Mouse (Mus musculus): ENCODE measurements around the gene Ak9. TPM values are rescaled to one million over a fixed set of nuclear protein-coding genes. Genes with fewer than 3 reads are reported as not detected.

Ak9 gene
- polyA plus RNA-seq, 1 experiment from 2014 or later: not detected

- H3K4me3 ChIP-seq (replicated peaks): no peak overlapping the region
- no peaks in the 10 kb centered on the region for H3K27me3 ChIP-seq (replicated peaks)
- H3K36me3 ChIP-seq: no peaks in the 10 kb centered on the region
- H3K4me2 ChIP-seq (replicated peaks): no peak overlapping the region
- H3K9ac ChIP-seq: no peak overlapping the region
- H3K4me1 ChIP-seq (replicated peaks): no peaks in the 10 kb centered on the region
- H3K9me3 ChIP-seq: no peaks in the 10 kb centered on the region
- no peak for ATAC-seq
- H3K27ac ChIP-seq: no peak overlapping the region
- WGBS: 90% methylated on average over 2 of the region's 2 CpGs
These were observed 119.9 kb downstream of the Ak9 start for GRCm38 (mm10) chr10:41423681-41424080.

DNA sequence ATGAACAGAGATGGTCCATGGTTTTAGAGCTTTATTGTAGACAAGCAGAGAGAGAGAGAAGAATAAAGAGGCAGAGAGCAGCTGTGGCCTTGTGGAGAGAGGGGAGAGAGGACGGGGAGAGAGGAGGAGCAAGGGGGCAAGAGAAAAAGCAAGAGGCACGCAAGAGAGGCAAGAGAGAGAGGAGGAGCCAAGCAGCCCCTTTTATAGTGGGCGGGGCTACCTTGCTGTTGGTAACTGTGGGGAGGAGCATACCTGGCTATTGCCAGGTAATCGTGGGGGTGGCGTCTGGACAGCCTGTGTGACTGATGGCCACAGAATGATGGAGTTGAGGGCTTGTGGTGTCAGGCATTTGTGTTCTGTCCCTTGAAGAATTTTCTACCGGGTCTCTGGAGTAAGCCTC, 122.6 kb downstream of the Ak9 start:
- Histone ChIP-seq H3K4me1 (replicated peaks) (no peaks in the 10 kb centered on the region), H3K9ac (no peak overlapping the region), H3K36me3 (no peaks in the 10 kb centered on the region), H3K27ac (no peak overlapping the region), H3K4me3 (replicated peaks) (no peak overlapping the region), H3K4me2 (replicated peaks) (no peak overlapping the region), H3K27me3 (replicated peaks) (no peaks in the 10 kb centered on the region), H3K9me3 (no peaks in the 10 kb centered on the region)
- WGBS: 43% methylated on average over 6 of the region's 6 CpGs
- no peak for ATAC-seq

GRCm38 (mm10) chr10:41434624-41435023, 130.8 kb downstream of the Ak9 start:
- Histone ChIP-seq H3K27ac (no peak overlapping the region), H3K9me3 (no peaks in the 10 kb centered on the region), H3K36me3 (no peaks in the 10 kb centered on the region), H3K4me3 (replicated peaks) (no peak overlapping the region), H3K27me3 (replicated peaks) (no peaks in the 10 kb centered on the region), H3K4me2 (replicated peaks) (no peak overlapping the region), H3K4me1 (replicated peaks) (no peaks in the 10 kb centered on the region), H3K9ac (no peak overlapping the region)
- no peak; the same call in 1 of the 2 replicates for ATAC-seq
- 24% methylated on average over 4 of the region's 4 CpGs for WGBS

GRCm38 (mm10) chr10:41435141-41435540, 131.4 kb downstream of the Ak9 start:
- H3K9ac ChIP-seq: no peak overlapping the region
- WGBS: 19% methylated on average over 3 of the region's 3 CpGs
- ATAC-seq: no peak
- no peak overlapping the region for H3K4me2 ChIP-seq (replicated peaks)
- no peak overlapping the region for H3K27ac ChIP-seq
- H3K27me3 ChIP-seq (replicated peaks): no peaks in the 10 kb centered on the region
- H3K4me3 ChIP-seq (replicated peaks): no peak overlapping the region
- no peaks in the 10 kb centered on the region for H3K36me3 ChIP-seq
- H3K4me1 ChIP-seq (replicated peaks): no peaks in the 10 kb centered on the region
- H3K9me3 ChIP-seq: no peaks in the 10 kb centered on the region

- Histone ChIP-seq H3K9ac (no peak overlapping the region), H3K27me3 (replicated peaks) (no peaks in the 10 kb centered on the region), H3K4me2 (replicated peaks) (no peak overlapping the region), H3K4me3 (replicated peaks) (no peak overlapping the region), H3K9me3 (no peaks in the 10 kb centered on the region), H3K36me3 (no peaks in the 10 kb centered on the region), H3K27ac (no peak overlapping the region), H3K4me1 (replicated peaks) (peaks cover 11% of the 10 kb centered on the region)
- ATAC-seq: no peak
- 79% methylated on average over 1 of the region's 1 CpGs for WGBS
These were observed 144.4 kb downstream of the Ak9 start for GRCm38 (mm10) chr10:41448216-41448615.

DNA sequence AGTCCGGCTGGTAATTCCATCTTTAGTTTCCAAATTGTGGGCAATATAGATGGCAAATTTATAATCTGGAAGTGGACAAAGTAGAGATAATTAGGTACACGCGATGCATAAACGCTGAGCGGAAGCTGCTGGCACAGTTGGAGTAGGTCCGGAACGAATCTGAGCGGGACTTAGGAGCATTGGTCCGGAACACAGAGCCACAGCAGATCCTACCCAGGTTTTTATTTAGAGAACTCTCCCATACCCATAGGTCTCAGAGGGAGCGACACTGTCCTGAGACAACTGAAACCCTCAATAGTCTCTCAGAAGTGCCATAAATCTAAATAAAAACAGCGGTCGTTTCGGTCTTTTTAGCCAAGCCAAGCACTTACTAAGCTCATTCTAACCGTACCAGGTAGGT, 145.9 kb downstream of the Ak9 start:
- 17% methylated on average over 14 of the region's 14 CpGs for WGBS
- Histone ChIP-seq H3K27ac (peak overlapping the region; percentile 66; the same call in 1 of the 2 replicates), H3K9me3 (no peaks in the 10 kb centered on the region), H3K4me3 (replicated peaks) (peak overlapping the region; percentile 83), H3K9ac (peak overlapping the region; percentile 36), H3K4me1 (replicated peaks) (peaks cover 11% of the 10 kb centered on the region), H3K27me3 (replicated peaks) (no peaks in the 10 kb centered on the region), H3K4me2 (replicated peaks) (peak overlapping the region; percentile 57), H3K36me3 (no peaks in the 10 kb centered on the region)
- peak; percentile 66 for ATAC-seq

- Histone ChIP-seq H3K4me1 (replicated peaks) (peaks cover 11% of the 10 kb centered on the region), H3K27me3 (replicated peaks) (no peaks in the 10 kb centered on the region), H3K9ac (peak within 1 kb of the TSS; percentile 85), H3K9me3 (no peaks in the 10 kb centered on the region), H3K36me3 (no peaks in the 10 kb centered on the region), H3K4me2 (replicated peaks) (peak within 1 kb of the TSS; percentile 57), H3K27ac (peak within 1 kb of the TSS; percentile 66; the same call in 1 of the 2 replicates), H3K4me3 (replicated peaks) (peak within 1 kb of the TSS; percentile 83)
- under 1% methylated on average over 49 of the region's 49 CpGs for WGBS
- peak; percentile 98 for ATAC-seq
These were observed 146.4 kb downstream of the Ak9 start, which contains the start of gene Zbtb24 for GRCm38 (mm10) chr10:41450137-41450670. Gene Zbtb24, plus strand, starts transcription at chr10:41450383.

- H3K36me3 ChIP-seq: no peaks in the 10 kb centered on the region
- ATAC-seq: peak; percentile 32
- H3K9ac ChIP-seq: peak overlapping the region; percentile 85
- H3K4me2 ChIP-seq (replicated peaks): peak overlapping the region; percentile 57
- H3K27ac ChIP-seq: no peak overlapping the region
- H3K27me3 ChIP-seq (replicated peaks): no peaks in the 10 kb centered on the region
- H3K4me1 ChIP-seq (replicated peaks): peaks cover 11% of the 10 kb centered on the region
- H3K4me3 ChIP-seq (replicated peaks): peak overlapping the region; percentile 83
- 45% methylated on average over 18 of the region's 18 CpGs for WGBS
- H3K9me3 ChIP-seq: no peaks in the 10 kb centered on the region
These were observed 147.2 kb downstream of the Ak9 start for GRCm38 (mm10) chr10:41450780-41451522.

DNA sequence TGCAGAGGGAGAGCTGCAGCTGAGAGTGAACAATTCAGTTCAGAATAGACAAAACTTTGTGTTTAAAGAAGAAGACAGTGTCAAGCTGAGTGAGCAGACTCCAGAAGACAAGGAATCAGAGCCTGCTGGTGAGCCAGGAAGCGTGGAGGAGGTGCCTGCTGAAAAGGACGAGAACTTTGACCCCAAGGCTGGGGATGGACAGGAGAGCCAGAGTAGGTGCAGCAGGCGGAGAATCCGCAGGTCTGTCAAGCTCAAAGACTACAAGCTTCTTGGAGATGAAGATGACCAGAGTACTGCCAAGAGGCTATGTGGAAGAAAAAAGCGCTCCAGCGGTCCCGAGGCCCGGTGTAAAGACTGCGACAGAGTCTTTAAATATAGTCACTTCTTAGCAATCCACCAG, 147.9 kb downstream of the Ak9 start:
- Histone ChIP-seq H3K27ac (no peak overlapping the region), H3K9ac (no peak overlapping the region), H3K27me3 (replicated peaks) (no peaks in the 10 kb centered on the region), H3K4me1 (replicated peaks) (peaks cover 11% of the 10 kb centered on the region), H3K36me3 (0 out of 2 replicates have a peak, but pooled peaks cover 3% of the 10 kb centered on the region), H3K9me3 (no peaks in the 10 kb centered on the region), H3K4me2 (replicated peaks) (peak overlapping the region; percentile 57), H3K4me3 (replicated peaks) (no peak overlapping the region)
- no peak for ATAC-seq
- WGBS: 86% methylated on average over 9 of the region's 9 CpGs

DNA sequence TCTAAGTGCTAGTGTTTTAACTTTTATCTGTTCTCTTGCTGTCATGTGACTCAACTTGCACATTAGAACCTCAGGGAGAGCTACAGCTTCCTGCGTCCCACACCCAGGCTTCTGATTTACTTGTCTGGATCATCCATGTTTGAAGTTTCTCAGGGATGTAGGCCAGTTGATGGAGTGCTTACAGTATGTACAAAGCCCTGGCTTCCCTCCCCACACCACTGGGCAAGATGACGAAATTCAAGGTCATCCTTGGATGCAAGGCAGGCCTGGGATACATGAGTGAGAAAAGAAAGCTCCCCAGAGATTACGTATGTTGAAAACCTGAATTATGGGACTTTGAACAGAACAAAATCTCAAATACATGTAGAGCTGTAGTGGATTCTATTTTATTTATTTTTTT, 149.0 kb downstream of the Ak9 start:
- Histone ChIP-seq H3K4me2 (replicated peaks) (no peak overlapping the region), H3K27ac (no peak overlapping the region), H3K36me3 (0 out of 2 replicates have a peak, but pooled peaks cover 3% of the 10 kb centered on the region), H3K9ac (no peak overlapping the region), H3K4me3 (replicated peaks) (no peak overlapping the region), H3K9me3 (no peaks in the 10 kb centered on the region), H3K4me1 (replicated peaks) (peaks cover 11% of the 10 kb centered on the region), H3K27me3 (replicated peaks) (no peaks in the 10 kb centered on the region)
- 83% methylated on average over 3 of the region's 3 CpGs for WGBS
- no peak for ATAC-seq

GRCm38 (mm10) chr10:41459990-41460389, 156.2 kb downstream of the Ak9 start:
- no peaks in the 10 kb centered on the region for H3K9me3 ChIP-seq
- WGBS: 79% methylated on average over 4 of the region's 4 CpGs

GRCm38 (mm10) chr10:41460501-41460900, 156.7 kb downstream of the Ak9 start:
- Histone ChIP-seq H3K27me3 (replicated peaks) (no peaks in the 10 kb centered on the region), H3K9me3 (no peaks in the 10 kb centered on the region), H3K4me1 (replicated peaks) (no peaks in the 10 kb centered on the region), H3K27ac (no peak overlapping the region), H3K9ac (no peak overlapping the region), H3K4me2 (replicated peaks) (no peak overlapping the region), H3K36me3 (peaks cover 21% of the 10 kb centered on the region), H3K4me3 (replicated peaks) (no peak overlapping the region)
- WGBS: 19% methylated on average over 2 of the region's 2 CpGs
- ATAC-seq: no peak

More at GRCm38 (mm10) chr10:41459990-41460389, 156.2 kb downstream of the Ak9 start:
- H3K27me3 ChIP-seq (replicated peaks): no peaks in the 10 kb centered on the region
- no peak overlapping the region for H3K9ac ChIP-seq
- H3K27ac ChIP-seq: no peak overlapping the region
- H3K4me3 ChIP-seq (replicated peaks): no peak overlapping the region
- H3K4me1 ChIP-seq (replicated peaks): no peaks in the 10 kb centered on the region
- H3K4me2 ChIP-seq (replicated peaks): no peak overlapping the region
- H3K36me3 ChIP-seq: peaks cover 20% of the 10 kb centered on the region
- ATAC-seq: no peak

Measured in intestine, embryonic 15.5 days (tissue).